Comparison of ENCODE assay signal across 8 mouse cellular contexts in genomic region chr3:143193263-143193970, GRCm38 (mm10).
"Had no signal": no experiment of that assay in that cellular context is flagged by ENCODE, and none has a peak within 500 bp of the region (broad histone marks: within the 10 kb centered on the region; RNA-seq: fewer than 3 reads in every experiment).

No protein-coding gene starts in this region.

- H3K9ac ChIP-seq: limb, embryonic 13.5 days; liver, embryonic 14.5 days had no signal

- H3K9me3 ChIP-seq: limb, embryonic 13.5 days had no signal

- H3K36me3 ChIP-seq: limb, embryonic 13.5 days had no signal

- H3K27me3 ChIP-seq: limb, embryonic 13.5 days had no signal

- DNase-seq: kidney, adult 11 months; left cerebral cortex, postnatal 4 days; lung, adult 18-20 months; right cerebral cortex, adult 18-20 months; right cerebral cortex, postnatal 25 days; thymus, postnatal 36 days had no signal

- H3K27ac ChIP-seq: limb, embryonic 13.5 days; liver, embryonic 14.5 days had no signal

- H3K4me3 ChIP-seq: limb, embryonic 13.5 days had no signal

- H3K4me1 ChIP-seq: limb, embryonic 13.5 days had no signal

- H3K4me2 ChIP-seq: limb, embryonic 13.5 days had no signal
